9 mouse cellular contexts compared by ENCODE assay signal in the genomic region with DNA sequence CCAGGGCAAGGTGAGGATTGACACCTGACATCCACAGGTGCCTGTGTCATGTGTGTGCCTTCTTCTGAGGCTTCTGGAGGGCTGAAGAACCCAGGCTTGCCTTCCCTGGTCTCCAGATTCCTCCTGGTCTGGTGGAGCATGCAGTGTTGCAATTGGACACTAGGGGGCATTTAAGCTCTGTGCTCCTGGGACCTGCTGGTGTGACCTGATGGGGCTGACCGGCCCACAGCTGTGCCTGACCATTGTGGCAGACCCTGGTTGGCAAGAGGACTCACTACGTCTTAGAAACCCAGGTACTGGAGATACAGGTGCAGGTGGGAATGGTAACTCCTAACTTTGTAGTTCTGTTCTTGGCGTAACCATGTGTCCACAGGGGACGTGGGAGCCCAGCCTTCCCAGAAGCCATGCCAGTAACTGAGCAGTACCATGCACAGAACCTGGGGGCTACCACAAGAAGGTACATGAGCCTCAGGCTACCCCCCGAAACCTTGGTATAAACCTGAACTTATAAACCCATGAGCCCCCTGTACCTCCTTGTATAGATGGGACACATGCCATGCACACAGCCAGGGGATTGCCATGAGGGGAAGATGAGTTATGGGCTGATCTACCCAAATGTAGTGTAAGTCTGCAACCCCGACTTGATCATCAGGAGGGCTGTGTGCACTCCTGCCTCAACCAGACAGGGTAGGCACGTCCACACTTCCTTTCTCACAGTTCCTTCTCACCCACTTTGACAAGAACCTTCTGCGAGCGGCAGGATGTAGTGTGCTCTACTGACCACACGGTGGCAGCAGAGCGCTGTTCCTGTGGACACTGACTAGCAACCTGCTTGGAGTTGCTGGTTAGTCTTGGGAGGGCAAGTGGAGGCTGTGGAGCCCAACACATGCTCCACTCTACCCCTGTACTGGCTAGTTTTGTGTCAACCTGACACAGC. TPM values are rescaled to one million over a fixed set of nuclear protein-coding genes. Genes with fewer than 3 reads are reported as not detected.
DNase-seq lines count a peak whose midpoint lies in the region; ATAC-seq and TF ChIP-seq lines count a peak whose summit lies in the region.
"Had no signal": no experiment of that assay in that cellular context is flagged by ENCODE, and none has a peak within 500 bp of the region (broad histone marks: within the 10 kb centered on the region; RNA-seq: fewer than 3 reads in every experiment).

No protein-coding gene starts in this region.

- H3K4me3 ChIP-seq in intestine, postnatal 0 days (ENCODE audit: low read depth, low read length), result no peak overlapping the region
- no peak overlapping the region for H3K4me3 ChIP-seq in limb, embryonic 11.5 days (ENCODE audit: low read depth, low read length)
- H3K4me3 ChIP-seq in midbrain, postnatal 0 days (ENCODE audit: low read depth, low read length), result no peak overlapping the region
- no peak overlapping the region for H3K4me3 ChIP-seq in spleen, adult 2 months (ENCODE audit: extremely low read depth, insufficient read depth, insufficient read length)
- H3K4me3 ChIP-seq: lung, embryonic 15.5 days had no signal

- peak; percentile 97 for TF ChIP-seq CTCF in intestine, postnatal 0 days (IDR thresholded peaks at IDR 0.05; ENCODE audit: low read depth)
- peak; percentile 97 for TF ChIP-seq CTCF in midbrain, postnatal 0 days (IDR thresholded peaks at IDR 0.05)
- TF ChIP-seq CTCF in spleen, adult 2 months (IDR thresholded peaks at IDR 0.05; ENCODE audit: extremely low read depth, insufficient read depth, insufficient read length, insufficient replicate concordance), result peak; percentile 98; the same call in 1 of the 2 replicates

- H3K36me3 ChIP-seq in intestine, postnatal 0 days (ENCODE audit: control insufficient read depth, insufficient read depth), result no peaks in the 10 kb centered on the region
- no peaks in the 10 kb centered on the region for H3K36me3 ChIP-seq in limb, embryonic 11.5 days (ENCODE audit: control insufficient read depth, insufficient read depth, low read length)
- H3K36me3 ChIP-seq in midbrain, postnatal 0 days (ENCODE audit: insufficient read depth, low read length), result no peaks in the 10 kb centered on the region
- H3K36me3 ChIP-seq in spleen, adult 2 months (ENCODE audit: control insufficient read depth, insufficient read depth, low read length), result no peaks in the 10 kb centered on the region
- H3K36me3 ChIP-seq: lung, embryonic 15.5 days had no signal

- no peak for TF ChIP-seq POLR2A in spleen, adult 2 months (IDR thresholded peaks at IDR 0.05; ENCODE audit: low read depth, low read length)

- no peak overlapping the region for H3K4me2 ChIP-seq in intestine, postnatal 0 days (replicated peaks; ENCODE audit: low read depth)
- no peak overlapping the region for H3K4me2 ChIP-seq in limb, embryonic 11.5 days (ENCODE audit: low read depth, severe bottlenecking)
- no peak overlapping the region for H3K4me2 ChIP-seq in midbrain, postnatal 0 days (ENCODE audit: low read depth, low read length, poor library complexity, severe bottlenecking)
- H3K4me2 ChIP-seq: lung, embryonic 15.5 days had no signal

- 27% methylated on average over 11 of the region's 11 CpGs for WGBS in intestine, postnatal 0 days
- 31% methylated on average over 11 of the region's 11 CpGs for WGBS in limb, embryonic 11.5 days
- WGBS in midbrain, postnatal 0 days, result 28% methylated on average over 11 of the region's 11 CpGs
- 26% methylated on average over 11 of the region's 11 CpGs for WGBS in spleen, adult 2 months

- 0 out of 2 replicates have a peak, but pooled peaks cover 7% of the 10 kb centered on the region for H3K27me3 ChIP-seq in intestine, postnatal 0 days (replicated peaks; ENCODE audit: control insufficient read depth, insufficient read depth, low read length)
- no peaks in the 10 kb centered on the region for H3K27me3 ChIP-seq in limb, embryonic 11.5 days (ENCODE audit: control insufficient read depth, insufficient read depth, low read length)
- H3K27me3 ChIP-seq in midbrain, postnatal 0 days (ENCODE audit: insufficient read depth, low read length), result no peaks in the 10 kb centered on the region
- no peaks in the 10 kb centered on the region for H3K27me3 ChIP-seq in spleen, adult 2 months (ENCODE audit: control insufficient read depth, insufficient read depth, low read length)
- H3K27me3 ChIP-seq: lung, embryonic 15.5 days had no signal

- no peak overlapping the region for H3K27ac ChIP-seq in intestine, postnatal 0 days (ENCODE audit: low read depth, low read length)
- no peak overlapping the region for H3K27ac ChIP-seq in limb, embryonic 11.5 days (replicated peaks; ENCODE audit: low read depth, low read length)
- no peak overlapping the region for H3K27ac ChIP-seq in midbrain, postnatal 0 days (ENCODE audit: low read depth, low read length)
- H3K27ac ChIP-seq in spleen, adult 2 months (ENCODE audit: insufficient read depth, low read length), result no peak overlapping the region
- H3K27ac ChIP-seq: lung, embryonic 15.5 days had no signal

- peak; percentile 67 to 86 for DNase-seq in adrenal gland, adult (ENCODE audit: inconsistent age in 2 of 2, low spot score in 1 of 2)
- DNase-seq in adrenal gland, adult 8-10 months, result no peak
- peak; percentile 80 for DNase-seq in cerebellum, postnatal 14 days
- DNase-seq in frontal cortex, postnatal 25 days (ENCODE audit: low spot score in 2 of 2), result peak; percentile 60 to 63
- DNase-seq in limb, embryonic 11.5 days (ENCODE audit: low spot score), result peak; percentile 87
- peak; percentile 85 for DNase-seq in midbrain, postnatal 0 days (ENCODE audit: low spot score)
- peak; percentile 76 to 77 for DNase-seq in spleen, adult 2 months (ENCODE audit: low read depth in 1 of 2, low spot score in 2 of 2)

- no peak overlapping the region for H3K9ac ChIP-seq in intestine, postnatal 0 days (ENCODE audit: low read depth, low read length)
- no peak overlapping the region for H3K9ac ChIP-seq in limb, embryonic 11.5 days (ENCODE audit: low read length)
- H3K9ac ChIP-seq in midbrain, postnatal 0 days (replicated peaks; ENCODE audit: low read length, poor library complexity, severe bottlenecking), result no peak overlapping the region
- H3K9ac ChIP-seq: lung, embryonic 15.5 days had no signal

- H3K4me1 ChIP-seq in intestine, postnatal 0 days (replicated peaks; ENCODE audit: control insufficient read depth, insufficient read depth, low read length), result no peaks in the 10 kb centered on the region; the same call in 1 of the 2 replicates
- no peaks in the 10 kb centered on the region for H3K4me1 ChIP-seq in limb, embryonic 11.5 days (ENCODE audit: control insufficient read depth, insufficient read depth, low read length)
- no peaks in the 10 kb centered on the region for H3K4me1 ChIP-seq in midbrain, postnatal 0 days (ENCODE audit: insufficient read depth, low read length)
- no peaks in the 10 kb centered on the region for H3K4me1 ChIP-seq in spleen, adult 2 months (ENCODE audit: control insufficient read depth, insufficient read depth, insufficient read length)
- H3K4me1 ChIP-seq: lung, embryonic 15.5 days had no signal

- ATAC-seq in intestine, postnatal 0 days, result no peak
- ATAC-seq in limb, embryonic 11.5 days (ENCODE audit: insufficient number of reproducible peaks, low FRiP score, low TSS enrichment, low read depth), result 0 out of 2 replicates have a peak, but pooled peaks have one; percentile 22
- peak; percentile 32; the same call in 1 of the 2 replicates for ATAC-seq in midbrain, postnatal 0 days (ENCODE audit: low FRiP score)

- H3K9me3 ChIP-seq in intestine, postnatal 0 days (ENCODE audit: control insufficient read depth), result no peaks in the 10 kb centered on the region
- no peaks in the 10 kb centered on the region for H3K9me3 ChIP-seq in limb, embryonic 11.5 days (ENCODE audit: control insufficient read depth, low read length)
- H3K9me3 ChIP-seq in midbrain, postnatal 0 days (ENCODE audit: low read length), result no peaks in the 10 kb centered on the region
- H3K9me3 ChIP-seq: lung, embryonic 15.5 days had no signal

RNA-seq across cellular contexts. Expression of gene Tmem121, which starts 31.8 kb away (rescaled TPM):
- total RNA-seq in adrenal gland, adult 8-10 months (2022), result 10 to 100 TPM in 2 of 4 experiments, 1 to 10 TPM in 2; 5.1 to 13.1 (median 8.4) TPM
- polyA plus RNA-seq in intestine, postnatal 0 days (2015; fragmentation: Nextera tagmentation; extraction: Ambion mirVana), result 3.4 and 3.5 TPM in 2 replicates
- 8.0 and 12.0 TPM in 2 replicates for polyA plus RNA-seq in limb, embryonic 11.5 days (2014; fragmentation: Nextera tagmentation; extraction: Ambion mirVana)
- 80.8 and 89.1 TPM in 2 replicates for total RNA-seq in midbrain, postnatal 0 days (2014; rRNA removed)
- polyA plus RNA-seq in midbrain, postnatal 0 days (2015; fragmentation: Nextera tagmentation; extraction: Ambion mirVana), result 63.6 and 67.5 TPM in 2 replicates
- polyA plus RNA-seq in spleen, adult 2 months (2012; rRNA removed), result 1.7 and 2.1 TPM in 2 replicates
